Mouse (Mus musculus) midbrain, postnatal 0 days (tissue): Measurements from ENCODE around the gene Cep170. TPM values are rescaled to one million over a fixed set of nuclear protein-coding genes. Genes with fewer than 3 reads are reported as not detected.
A peak's percentile ranks its signal among the peaks of the same experiment; 100 is the strongest.

Experiments used
- ATAC-seq: fragments of 200-750 bp; cut with Nextera tagmentation; 2 replicates; pipeline ENCODE4 v1.8.0; 2017; ENCODE audit warnings: moderate number of reproducible peaks, mild to moderate bottlenecking, moderate TSS enrichment, moderate library complexity; ENCODE audit not compliant: low FRiP score
- DNase-seq: peaks from one replicate; pipeline ENCODE4 v3.0.0-alpha.2; 2015; ENCODE audit warnings: low spot score
- H3K27ac ChIP-seq: fragments of 300-500 bp; sonication (generic); 2 replicates; pipeline ENCODE4 v1.5.1; 2014; ENCODE audit warnings: low read depth, mild to moderate bottlenecking, low read length, mixed read lengths
- H3K27me3 ChIP-seq: fragments of 300-500 bp; sonication (generic); 2 replicates; pipeline ENCODE4 v1.6.1; 2014; ENCODE audit warnings: low read length, control low read depth, mixed read lengths; ENCODE audit not compliant: insufficient read depth
- H3K36me3 ChIP-seq: fragments of 300-500 bp; sonication (generic); 2 replicates; pipeline ENCODE4 v1.6.1; 2014; ENCODE audit warnings: low read length, control low read depth, mixed read lengths; ENCODE audit not compliant: insufficient read depth
- H3K4me1 ChIP-seq: fragments of 300-500 bp; sonication (generic); 2 replicates; pipeline ENCODE4 v1.6.1; 2014; ENCODE audit warnings: mild to moderate bottlenecking, control low read depth, antibody characterized with exemption, low read length, mixed read lengths; ENCODE audit not compliant: insufficient read depth
- H3K4me2 ChIP-seq: fragments of 300-500 bp; sonication (generic); 2 replicates; pipeline ENCODE4 v1.6.1; 2014; ENCODE audit warnings: low read depth, mild to moderate bottlenecking, low read length, mixed read lengths; ENCODE audit not compliant: poor library complexity, severe bottlenecking
- H3K4me3 ChIP-seq: fragments of 300-500 bp; sonication (generic); 2 replicates; pipeline ENCODE4 v1.5.1; 2014; ENCODE audit warnings: low read depth, mild to moderate bottlenecking, low read length, moderate library complexity
- H3K9ac ChIP-seq: fragments of 300-500 bp; sonication (generic); replicated peaks from 2 replicates; pipeline ENCODE4 v1.6.1; 2014; ENCODE audit warnings: mild to moderate bottlenecking, low read length, moderate library complexity, mixed read lengths; ENCODE audit not compliant: poor library complexity, severe bottlenecking
- H3K9me3 ChIP-seq: fragments of 300-500 bp; sonication (generic); 2 replicates; pipeline ENCODE4 v1.6.1; 2016; ENCODE audit warnings: low read length, control low read depth
- CTCF ChIP-seq: IDR thresholded peaks from 2 replicates; pipeline ENCODE4 v1.5.1; 2016; ENCODE audit warnings: antibody characterized with exemption, mild to moderate bottlenecking
- WGBS: fragments of 180-500 bp; shearing (Covaris S2); extraction: QIAGEN DNeasy Blood & Tissue Kit; methylation state at CpG from one replicate; pipeline ENCODE4 v1.1.7; 2014; 5-methylcytosine and 5-hydroxymethylcytosine counted together
- polyA plus RNA-seq: library from polyadenylated mRNA; unstranded; fragments of >200 nt; fragmentation: Nextera tagmentation; extraction: Ambion mirVana; gene quantifications from 2 replicates; pipeline ENCODE4 v1.2.1, GENCODE M21; 2015
- total RNA-seq: library from RNA; depleted of rRNA; stranded (reverse); fragments of >200 nt; gene quantifications from 2 replicates; pipeline ENCODE4 v1.2.3, GENCODE M21; 2014

Cep170 gene
- total and polyA plus RNA-seq, 2 experiments from 2014 or later: 83.1 to 165 TPM

DNA sequence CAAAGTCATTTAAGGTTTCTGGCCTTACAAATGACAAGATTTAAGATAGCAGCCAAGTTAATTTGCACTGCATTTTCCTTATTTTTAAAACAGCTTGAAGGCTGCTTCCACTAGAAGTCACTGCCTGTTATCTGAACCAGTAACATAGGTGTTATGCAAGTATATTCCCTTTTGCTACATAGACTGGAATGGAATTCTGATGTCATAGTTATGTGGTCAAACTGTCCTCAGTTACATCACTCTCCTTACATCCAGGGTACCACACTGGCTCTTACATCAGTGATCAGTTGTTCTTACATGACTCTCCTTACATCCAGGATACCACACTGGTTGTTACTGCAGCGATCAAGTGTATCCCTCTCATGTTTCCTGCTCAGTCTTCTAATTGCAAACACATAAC is 53.2 kb downstream of the Cep170 start:
- no peaks in the 10 kb centered on the region for H3K9me3 ChIP-seq

DNA sequence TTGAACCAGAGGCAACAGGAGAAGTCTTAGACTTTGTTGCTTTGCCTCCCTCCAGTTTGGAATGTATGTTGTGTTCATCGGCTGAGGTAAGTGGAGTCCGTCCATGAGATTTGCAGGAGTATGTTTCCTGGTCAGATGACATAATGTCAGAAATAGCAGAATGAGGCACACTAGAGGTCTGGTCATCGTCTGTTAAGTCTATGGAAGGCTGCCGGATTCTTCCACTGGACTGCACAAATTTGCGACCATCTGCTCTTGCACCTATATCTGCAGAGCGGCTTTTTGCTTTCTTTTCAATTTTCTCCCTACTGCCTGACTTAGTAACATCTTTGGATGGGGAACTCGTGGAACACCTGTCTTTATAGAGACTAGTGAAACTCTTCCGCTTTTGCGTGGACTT is 58.3 kb downstream of the Cep170 start:
- ATAC-seq: no peak

More for the DNA sequence above, 53.2 kb downstream of the Cep170 start:
- WGBS: 96% methylated on average over 1 of the region's 1 CpGs
- no peak for DNase-seq
- Histone ChIP-seq H3K27me3 (no peaks in the 10 kb centered on the region), H3K27ac (no peak overlapping the region), H3K4me3 (no peak overlapping the region), H3K4me2 (no peak overlapping the region), H3K9ac (no peak overlapping the region), H3K4me1 (no peaks in the 10 kb centered on the region), H3K36me3 (peaks cover 15% of the 10 kb centered on the region)
- no peak for TF ChIP-seq CTCF
- no peak for ATAC-seq

DNA sequence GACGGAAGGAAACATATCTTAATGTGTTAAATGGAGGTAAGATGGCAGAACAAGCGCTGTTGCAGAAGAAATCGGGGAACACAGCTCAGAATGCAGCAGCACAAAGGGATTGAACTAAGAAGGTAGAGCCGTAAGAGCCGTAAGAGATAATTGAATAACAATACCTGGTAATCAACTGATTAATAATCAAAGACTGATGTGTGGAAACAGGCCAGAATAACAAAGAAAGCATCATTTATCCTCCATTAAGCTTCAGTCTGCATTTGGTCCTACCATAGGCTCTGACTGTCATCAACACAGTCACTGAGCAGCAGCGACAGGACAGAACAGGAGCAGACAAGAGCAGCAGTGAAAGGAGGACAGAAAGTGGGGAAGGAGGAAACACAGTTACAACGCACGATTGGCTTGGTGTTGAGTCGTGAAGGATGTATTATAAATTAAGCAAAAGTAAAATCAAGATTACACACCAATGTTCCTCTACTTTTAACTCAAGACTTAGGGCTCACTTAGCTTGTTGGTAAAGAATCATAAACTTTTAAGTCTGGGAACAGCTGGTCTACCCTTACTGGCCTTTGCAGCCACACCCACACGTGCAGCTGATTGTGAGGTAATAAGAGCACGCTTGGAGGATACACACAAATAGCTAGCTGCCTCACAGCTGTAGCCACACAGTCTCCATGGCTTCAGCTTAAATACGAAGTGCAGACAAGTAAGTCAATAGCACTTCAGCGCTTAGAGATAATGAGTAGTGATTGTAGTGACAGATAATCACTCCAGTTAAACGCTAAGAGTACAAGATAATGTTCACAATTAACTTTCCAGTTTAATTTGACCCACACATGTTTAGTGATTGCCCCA is 59.8 kb downstream of the Cep170 start:
- no peak overlapping the region for H3K27ac ChIP-seq
- no peaks in the 10 kb centered on the region for H3K4me1 ChIP-seq
- H3K36me3 ChIP-seq: peaks cover 19% of the 10 kb centered on the region
- H3K4me3 ChIP-seq: no peak overlapping the region
- DNase-seq (no peak), ATAC-seq (no peak)
- no peak overlapping the region for H3K9ac ChIP-seq
- WGBS: 74% methylated on average over 14 of the region's 14 CpGs
- H3K27me3 ChIP-seq: no peaks in the 10 kb centered on the region
- no peak overlapping the region for H3K4me2 ChIP-seq
- TF ChIP-seq CTCF: no peak
- H3K9me3 ChIP-seq: no peaks in the 10 kb centered on the region

More for the DNA sequence above, 58.3 kb downstream of the Cep170 start:
- Histone ChIP-seq H3K27me3 (no peaks in the 10 kb centered on the region), H3K36me3 (peaks cover 20% of the 10 kb centered on the region), H3K9ac (no peak overlapping the region), H3K4me3 (no peak overlapping the region), H3K4me2 (no peak overlapping the region), H3K4me1 (no peaks in the 10 kb centered on the region), H3K27ac (no peak overlapping the region), H3K9me3 (no peaks in the 10 kb centered on the region)
- TF ChIP-seq CTCF: no peak
- WGBS: 95% methylated on average over 9 of the region's 9 CpGs
- DNase-seq: peak; percentile 41

DNA sequence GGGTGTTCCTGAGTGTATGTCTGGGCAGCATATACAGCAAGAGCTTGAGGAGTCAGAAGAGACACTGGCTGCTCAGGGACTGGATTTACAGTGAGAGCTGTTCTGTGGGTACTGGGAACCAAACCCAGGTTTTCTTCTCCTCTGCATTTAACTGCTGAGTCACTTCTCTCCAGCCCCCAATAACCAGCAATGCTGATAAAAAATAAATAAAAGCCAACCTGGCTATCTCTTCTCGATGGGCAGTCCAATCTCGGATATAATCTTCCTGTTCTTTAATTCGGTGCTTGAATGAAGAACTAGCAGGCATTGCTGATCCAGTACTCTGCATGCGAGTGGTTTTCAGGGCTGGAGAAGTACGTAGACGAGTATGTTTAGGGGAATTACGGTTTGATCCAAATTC is 64.2 kb downstream of the Cep170 start:
- WGBS: 88% methylated on average over 7 of the region's 7 CpGs
- no peak for TF ChIP-seq CTCF
- no peak for ATAC-seq

DNA sequence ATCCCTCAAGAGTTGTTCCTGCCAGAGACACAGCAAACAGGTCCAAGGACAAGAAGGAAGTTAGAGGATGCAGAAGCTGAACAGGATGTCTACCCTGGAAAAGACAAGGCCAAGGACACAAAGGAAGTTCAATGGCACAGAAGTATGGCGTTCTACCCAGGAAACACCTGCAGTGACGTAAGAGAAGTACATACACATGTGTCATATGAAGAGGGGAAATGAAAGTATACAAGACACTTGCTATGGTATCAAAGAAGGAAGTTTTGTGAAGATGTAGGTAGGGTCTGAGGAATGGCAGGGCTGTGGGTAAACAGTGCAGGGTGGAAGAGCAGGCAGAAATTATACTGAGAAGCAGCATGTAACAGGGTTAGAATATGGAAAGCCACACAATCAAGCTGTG is 81.0 kb downstream of the Cep170 start:
- 92% methylated on average over 2 of the region's 2 CpGs for WGBS
- Histone ChIP-seq H3K4me2 (no peak overlapping the region), H3K9ac (no peak overlapping the region), H3K4me1 (no peaks in the 10 kb centered on the region), H3K4me3 (no peak overlapping the region), H3K9me3 (no peaks in the 10 kb centered on the region), H3K36me3 (peaks cover 42% of the 10 kb centered on the region), H3K27me3 (no peaks in the 10 kb centered on the region), H3K27ac (no peak overlapping the region)
- ATAC-seq (no peak), DNase-seq (no peak)
- TF ChIP-seq CTCF: no peak

More for the DNA sequence above, 64.2 kb downstream of the Cep170 start:
- no peaks in the 10 kb centered on the region for H3K4me1 ChIP-seq
- H3K4me3 ChIP-seq: no peak overlapping the region
- no peak overlapping the region for H3K4me2 ChIP-seq
- DNase-seq: no peak
- H3K9me3 ChIP-seq: no peaks in the 10 kb centered on the region
- no peak overlapping the region for H3K9ac ChIP-seq
- H3K27me3 ChIP-seq: no peaks in the 10 kb centered on the region
- peaks cover 7% of the 10 kb centered on the region; the same call in 1 of the 2 replicates for H3K36me3 ChIP-seq
- no peak overlapping the region for H3K27ac ChIP-seq

DNA sequence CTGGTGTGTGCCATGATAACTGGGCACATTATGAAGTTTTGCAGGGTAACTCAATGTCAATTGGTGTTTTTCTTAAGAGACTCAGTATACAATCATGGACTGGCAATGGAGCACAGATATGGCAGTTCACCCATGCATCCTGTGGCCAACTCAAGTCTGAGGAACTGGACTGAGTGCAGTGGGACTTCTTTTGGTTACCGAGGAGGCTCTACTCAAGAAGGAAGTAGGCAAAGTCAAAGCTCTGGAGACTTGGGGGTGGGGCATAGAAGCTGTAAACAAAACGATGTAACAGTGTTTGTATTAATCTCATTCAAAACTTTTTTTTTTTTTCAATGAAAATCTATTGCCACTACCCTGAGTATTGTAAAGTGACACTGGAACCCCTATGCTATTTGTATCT is 83.3 kb downstream of the Cep170 start:
- Histone ChIP-seq H3K27me3 (no peaks in the 10 kb centered on the region), H3K4me1 (no peaks in the 10 kb centered on the region), H3K9me3 (no peaks in the 10 kb centered on the region), H3K36me3 (peaks cover 28% of the 10 kb centered on the region), H3K4me2 (no peak overlapping the region), H3K27ac (no peak overlapping the region), H3K9ac (no peak overlapping the region), H3K4me3 (no peak overlapping the region)
- 93% methylated on average over 2 of the region's 2 CpGs for WGBS
- TF ChIP-seq CTCF: no peak
- ATAC-seq (no peak), DNase-seq (no peak)
